Mouse (Mus musculus): Measurements from ENCODE around the gene Acoxl.

DNA sequence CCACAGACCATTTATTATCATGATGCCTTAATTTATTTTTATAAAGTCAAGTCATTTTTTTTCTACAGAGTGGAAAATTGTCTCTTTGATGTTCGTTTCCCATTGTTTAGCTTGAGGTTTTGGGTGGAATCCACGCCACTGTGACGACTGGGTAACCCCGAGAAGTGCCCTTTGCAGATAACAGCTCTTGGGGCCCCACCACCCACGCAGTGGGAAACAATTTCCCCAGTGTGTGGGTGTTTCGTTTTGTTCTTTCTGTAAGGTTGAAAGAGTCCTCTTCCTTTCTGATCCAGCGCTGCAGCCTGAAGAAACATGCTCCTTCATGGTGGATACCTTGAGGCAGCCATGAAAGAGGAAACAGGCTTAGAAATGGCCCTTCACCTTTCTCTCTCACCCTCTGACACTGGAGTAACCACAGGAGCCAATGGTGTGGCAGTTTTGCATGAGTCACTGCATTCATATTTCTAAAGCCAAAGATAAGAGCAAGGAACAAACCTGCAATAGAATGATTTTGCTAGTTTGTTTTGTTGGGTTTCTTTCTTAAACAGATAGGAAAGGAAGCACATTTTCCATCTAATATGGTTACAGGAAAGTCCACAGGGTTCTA, 78.2 kb downstream of the Acoxl start:
- TF ChIP-seq FLI1 (IDR thresholded peaks at IDR 0.05; ENCODE audit: low read length), result no peak
- TF ChIP-seq GATA1 (IDR thresholded peaks at IDR 0.05; ENCODE audit: borderline replicate concordance, low read length), result no peak

Data from megakaryocyte, embryonic 14.5 days (primary cell).